Mouse (Mus musculus) layer of hippocampus, postnatal 25 days (tissue): ENCODE data around the gene Pabpn1l. TPM values are rescaled to one million over a fixed set of nuclear protein-coding genes. Genes with fewer than 3 reads are reported as not detected.
A peak's percentile ranks its signal among the peaks of the same experiment; 100 is the strongest.

Experiments
- DNase-seq, 2 experiments: peaks; one replicate each; pipeline ENCODE4 v3.0.0; 2022; ENCODE audit warnings: mixed read lengths in 2 of 2, low spot score in 1 of 2; ENCODE audit errors: extremely low spot score in 1 of 2
- total RNA-seq, 2 experiments: library from RNA; stranded (reverse); gene quantifications; 2 replicates each; pipeline ENCODE4 v1.2.3; 2021

Gene Pabpn1l
- total RNA-seq: under 1 TPM in 1 of 2 experiments, not detected in 1; 0.45 TPM

- no peak for DNase-seq
Measured at GRCm38 (mm10) chr8:122622727-122623126, at the start of gene Pabpn1l. Gene Pabpn1l, minus strand, starts transcription at chr8:122622739.

- no peak for DNase-seq
Measured at GRCm38 (mm10) chr8:122671894-122672293, 49.4 kb upstream of the Pabpn1l start.

GRCm38 (mm10) chr8:122670718-122671117 is 48.2 kb upstream of the Pabpn1l start:
- no peak for DNase-seq

DNA sequence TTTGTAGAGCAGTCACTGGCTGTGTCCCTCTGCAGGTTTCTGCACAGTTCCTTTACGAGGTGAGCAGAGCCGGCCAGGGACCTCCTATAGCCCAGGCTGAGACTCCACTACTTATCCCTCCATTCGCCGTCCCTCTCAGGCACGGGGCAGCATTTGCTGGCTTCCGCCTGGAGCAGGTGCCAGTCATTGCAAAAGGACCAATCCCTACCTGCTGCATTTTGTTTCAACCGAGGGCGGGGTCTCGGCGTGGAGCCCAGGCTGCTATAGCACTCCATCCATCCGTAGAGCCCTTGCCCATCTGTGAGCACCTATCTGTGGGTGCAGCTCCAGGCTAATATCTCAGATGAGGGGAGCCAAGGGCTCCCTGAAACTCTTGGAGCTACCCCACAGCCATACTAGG is 47.5 kb upstream of the Pabpn1l start:
- DNase-seq: no peak

DNA sequence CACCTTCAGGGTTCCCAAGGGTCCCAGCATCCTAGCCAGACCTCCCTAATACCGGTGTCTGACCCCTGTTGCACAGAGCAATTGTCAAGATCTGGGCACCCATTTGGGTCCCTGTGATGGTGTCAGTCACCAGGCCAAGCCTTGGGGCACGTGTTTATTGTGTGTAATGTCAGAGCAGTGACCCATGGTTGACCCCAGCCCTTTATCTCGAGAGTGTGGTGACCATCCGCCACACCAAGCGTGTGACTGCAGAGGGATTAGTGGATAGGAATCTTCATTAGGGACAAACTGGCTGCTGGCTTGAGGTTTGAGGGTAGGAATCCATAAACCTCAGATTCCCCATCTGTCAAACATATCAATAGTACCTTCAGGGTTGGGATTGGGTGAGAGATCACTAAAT is 46.8 kb upstream of the Pabpn1l start:
- no peak for DNase-seq

DNA sequence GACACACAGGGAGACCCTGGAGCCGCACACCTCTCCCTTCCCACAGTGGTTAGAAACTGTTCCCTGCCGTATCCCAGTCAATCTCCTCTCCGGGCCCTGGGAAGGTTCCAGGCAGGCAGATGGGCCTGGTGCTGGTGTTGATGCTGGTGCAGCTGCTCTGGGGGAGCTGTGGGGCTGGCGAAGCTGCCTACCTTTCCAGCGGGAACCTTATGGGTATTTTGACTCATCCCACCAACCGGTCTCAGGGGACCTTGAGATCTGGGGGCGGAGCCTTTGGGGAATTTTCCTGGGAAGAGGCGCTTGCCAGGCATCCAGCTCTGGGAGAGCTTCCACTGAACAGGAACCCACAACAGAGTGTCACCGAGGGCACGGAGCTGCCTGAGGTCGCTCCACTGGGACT is 45.3 kb upstream of the Pabpn1l start:
- peak in 1 of 2 experiments; percentile 33 for DNase-seq

GRCm38 (mm10) chr8:122666827-122667226 is 44.3 kb upstream of the Pabpn1l start:
- DNase-seq: peak; percentile 20 to 47

GRCm38 (mm10) chr8:122666338-122666764 is 43.8 kb upstream of the Pabpn1l start:
- DNase-seq: no peak

- DNase-seq: peak in 1 of 2 experiments; percentile 35
Measured at GRCm38 (mm10) chr8:122665667-122666316, 43.3 kb upstream of the Pabpn1l start.

GRCm38 (mm10) chr8:122665221-122665620 is 42.7 kb upstream of the Pabpn1l start:
- no peak for DNase-seq

DNA sequence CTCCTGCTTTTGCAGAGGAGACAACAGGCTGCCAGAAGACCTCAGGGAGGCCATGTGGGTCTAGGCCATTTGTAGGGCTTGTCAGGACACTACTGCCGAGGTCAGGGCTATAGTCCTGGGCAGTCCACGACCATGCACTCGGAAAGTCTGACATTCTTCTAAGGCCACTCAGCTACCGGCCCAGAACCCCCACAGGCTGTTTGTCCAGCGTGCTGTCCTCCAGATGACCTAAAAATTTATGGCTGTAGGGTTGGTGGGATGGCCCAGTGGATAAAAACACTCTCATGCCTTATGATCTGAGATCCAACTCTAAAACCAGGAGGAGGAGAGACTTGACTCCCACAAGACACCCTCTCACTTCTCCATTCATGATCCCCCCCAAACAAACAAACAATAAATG is 41.1 kb upstream of the Pabpn1l start:
- DNase-seq: no peak

GRCm38 (mm10) chr8:122663106-122663505 is 40.6 kb upstream of the Pabpn1l start:
- no peak for DNase-seq

DNA sequence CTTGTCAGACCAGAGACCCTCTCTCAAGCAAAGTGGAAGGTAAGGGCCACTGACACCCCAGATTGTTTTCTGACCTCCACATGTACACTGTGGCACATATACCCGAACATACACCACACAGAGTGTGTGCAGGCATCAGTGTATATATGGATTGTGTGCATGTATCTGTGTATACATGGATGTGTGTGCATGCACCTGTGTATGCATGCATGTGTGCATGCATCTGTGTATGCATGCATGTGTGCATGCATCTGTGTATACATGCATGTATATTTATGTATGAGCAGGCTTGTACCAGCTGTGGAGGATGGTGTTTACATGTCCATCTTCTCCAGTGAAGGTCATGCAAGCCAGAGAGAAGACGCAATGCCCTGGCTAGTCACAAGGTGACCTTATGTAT is 39.4 kb upstream of the Pabpn1l start:
- no peak for DNase-seq

DNA sequence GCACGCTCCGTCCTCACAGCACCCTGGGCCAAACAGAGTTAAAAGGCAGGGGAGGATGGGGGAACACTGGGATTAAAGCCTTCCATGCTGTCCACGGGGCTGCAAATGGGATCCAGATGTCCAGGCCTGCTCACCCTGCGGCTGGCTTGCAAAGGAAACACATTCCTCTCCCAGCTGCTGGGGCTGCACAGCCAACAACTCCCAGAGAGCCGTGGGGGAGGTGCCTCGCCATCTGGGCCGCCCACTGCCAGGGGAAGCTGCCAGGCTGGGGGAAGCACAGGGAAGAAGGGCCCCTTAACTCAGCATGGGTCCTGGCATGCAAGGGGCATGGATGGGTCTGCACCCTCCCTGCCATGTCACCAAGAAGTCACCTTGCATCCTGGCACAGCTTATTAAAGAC is 38.6 kb upstream of the Pabpn1l start:
- DNase-seq: peak; percentile 51 to 61

DNA sequence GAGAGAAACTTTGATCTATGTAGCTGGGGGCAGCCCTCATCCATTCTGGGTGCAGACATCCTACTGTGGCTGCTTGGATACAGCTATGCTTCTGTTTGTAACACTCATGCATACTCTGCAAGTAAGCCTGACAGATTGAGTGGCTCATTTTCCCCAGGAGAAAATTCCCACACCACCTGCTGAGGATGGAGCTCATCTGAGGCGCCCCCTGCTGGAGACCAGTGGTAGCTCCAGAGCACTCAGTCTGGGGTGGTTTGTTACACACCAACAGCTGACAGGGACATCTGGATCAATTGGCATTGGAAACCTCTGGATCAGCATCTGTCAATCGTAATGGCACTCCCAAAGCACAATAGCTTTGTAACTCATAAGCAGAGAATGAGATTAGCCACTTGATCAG is 37.5 kb upstream of the Pabpn1l start:
- peak in 1 of 2 experiments; percentile 48 for DNase-seq

GRCm38 (mm10) chr8:122658807-122659160 is 36.2 kb upstream of the Pabpn1l start:
- no peak for DNase-seq

DNA sequence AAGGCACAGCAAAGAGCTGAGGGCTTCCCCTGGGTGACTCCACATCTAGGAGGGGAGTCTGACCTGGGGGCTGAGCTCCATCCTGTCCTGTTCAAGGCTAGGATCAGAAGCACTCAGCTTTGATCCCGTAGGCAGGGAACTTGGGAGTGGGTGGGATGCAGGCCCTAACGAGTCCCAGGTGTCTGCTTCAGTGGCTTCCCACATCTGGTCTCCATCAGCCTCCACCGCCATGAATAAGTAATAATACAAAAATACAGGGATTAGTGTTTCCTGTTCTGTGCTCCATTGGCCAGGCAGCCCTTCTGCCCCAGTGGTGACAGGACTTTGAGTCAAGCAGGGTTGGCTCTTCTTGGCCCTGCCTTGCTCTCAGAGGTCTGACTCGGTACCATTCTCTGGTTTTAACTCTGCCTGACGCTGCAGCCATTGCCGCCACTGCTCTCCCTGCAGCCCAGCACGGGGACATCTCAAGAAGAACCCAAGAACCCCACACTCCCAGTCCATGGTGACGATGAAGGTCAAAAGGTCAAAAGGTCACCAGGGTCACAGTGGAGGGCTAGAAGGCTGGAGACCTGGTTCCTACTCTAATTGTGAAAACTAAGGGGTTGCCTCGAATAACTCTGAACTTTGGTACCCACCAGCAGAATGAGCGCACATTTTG is 35.7 kb upstream of the Pabpn1l start:
- DNase-seq: no peak

GRCm38 (mm10) chr8:122656056-122656999 is 33.8 kb upstream of the Pabpn1l start:
- DNase-seq: no peak

GRCm38 (mm10) chr8:122654768-122655167 is 32.2 kb upstream of the Pabpn1l start:
- no peak for DNase-seq

- DNase-seq: no peak
Measured at GRCm38 (mm10) chr8:122652643-122653042, 30.1 kb upstream of the Pabpn1l start.

DNA sequence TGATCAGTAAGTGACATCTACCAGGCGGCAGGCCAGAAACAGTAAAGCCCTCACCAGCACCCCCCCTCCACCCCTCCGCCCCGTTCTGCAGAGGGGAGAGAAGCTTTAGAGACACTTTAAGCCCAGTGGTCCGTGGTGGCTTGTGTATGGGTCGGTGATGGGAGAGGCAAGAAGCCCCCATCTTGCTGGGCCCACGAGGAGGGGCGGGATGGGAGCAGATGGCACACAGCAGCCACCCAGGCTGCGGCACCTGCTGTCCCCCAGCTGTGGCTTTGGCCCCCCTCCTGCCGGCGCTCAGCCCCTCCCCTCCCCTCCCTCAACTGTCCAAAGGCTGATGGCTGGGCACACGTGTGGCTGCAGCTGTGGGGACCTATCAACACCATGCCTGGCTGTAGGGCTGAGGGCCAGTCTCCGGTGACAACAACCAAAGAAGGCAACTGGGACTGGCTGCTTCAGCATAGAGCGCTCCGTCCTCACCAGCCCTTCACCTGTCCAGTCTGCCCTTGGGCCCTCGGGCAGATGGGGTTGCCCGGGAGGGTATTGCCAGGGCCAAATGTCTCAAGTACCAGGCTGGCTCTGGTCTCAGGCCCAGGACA is 28.9 kb upstream of the Pabpn1l start:
- DNase-seq: no peak
